Mouse (Mus musculus): ENCODE measurements around the gene 2900026A02Rik. TPM values are rescaled to one million over a fixed set of nuclear protein-coding genes. Genes with fewer than 3 reads are reported as not detected.

The 2900026A02Rik gene
- polyA plus RNA-seq, 1 experiment from 2014 or later, result 2.1 TPM

DNA sequence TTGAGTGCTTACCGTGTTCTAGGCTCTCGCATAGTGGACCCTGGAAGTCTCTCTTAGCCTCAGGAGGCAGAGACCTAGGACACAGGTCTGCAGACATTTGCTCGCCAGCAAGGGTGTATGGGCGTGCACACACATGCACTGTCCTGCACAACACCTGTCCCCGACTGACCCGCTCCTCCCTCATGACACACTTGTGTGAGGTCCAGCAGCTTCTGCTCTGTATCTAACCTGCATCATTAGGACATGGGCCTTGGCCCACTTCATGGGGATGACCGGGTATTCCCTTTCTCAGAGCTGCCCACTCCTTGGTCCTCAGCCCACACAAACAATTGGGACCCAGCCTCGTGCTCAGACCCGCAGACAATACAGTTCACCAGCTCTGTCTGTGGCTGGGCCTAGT is 140.0 kb downstream of the 2900026A02Rik start:
- Histone ChIP-seq H3K4me2 (ENCODE audit: low read length) (no peak overlapping the region), H3K4me3 (ENCODE audit: low read depth, low read length) (no peak overlapping the region), H3K9ac (ENCODE audit: low read length) (no peak overlapping the region), H3K9me3 (replicated peaks; ENCODE audit: control insufficient read depth, low read length) (no peaks in the 10 kb centered on the region), H3K27ac (ENCODE audit: low read depth, low read length) (no peak overlapping the region), H3K27me3 (replicated peaks; ENCODE audit: control insufficient read depth, insufficient read depth, low read length) (no peaks in the 10 kb centered on the region), H3K36me3 (ENCODE audit: control insufficient read depth, insufficient read depth, low read length) (no peaks in the 10 kb centered on the region), H3K4me1 (ENCODE audit: control insufficient read depth, insufficient read depth, low read length) (0 out of 2 replicates have a peak, but pooled peaks cover under 1% of the 10 kb centered on the region)
- ATAC-seq (no peak), DNase-seq (ENCODE audit: low spot score) (no peak)
- 92% methylated on average over 9 of the region's 9 CpGs for WGBS

DNA sequence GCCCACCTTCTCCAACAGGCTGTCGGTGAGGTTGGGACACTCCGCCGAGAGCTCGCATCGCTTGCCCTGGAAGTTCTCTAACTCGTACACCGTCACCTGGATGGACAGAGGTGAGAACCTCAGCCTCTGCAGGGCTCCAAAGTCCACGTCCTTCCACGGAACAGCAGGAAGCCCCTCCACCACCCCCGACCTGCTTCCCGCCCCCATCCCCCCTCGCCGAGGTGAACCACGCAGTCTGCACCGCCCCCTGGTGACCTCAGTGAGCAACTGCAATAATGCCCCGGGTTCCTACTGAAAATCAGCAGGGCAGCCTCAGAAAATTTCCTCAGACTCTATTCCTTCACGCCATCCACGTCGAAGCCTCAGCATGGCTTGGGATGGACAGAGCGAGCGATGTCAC is 141.3 kb downstream of the 2900026A02Rik start:
- Histone ChIP-seq H3K36me3 (ENCODE audit: control insufficient read depth, insufficient read depth, low read length) (no peaks in the 10 kb centered on the region), H3K27me3 (replicated peaks; ENCODE audit: control insufficient read depth, insufficient read depth, low read length) (no peaks in the 10 kb centered on the region), H3K4me2 (ENCODE audit: low read length) (peak overlapping the region; percentile 28), H3K9ac (ENCODE audit: low read length) (no peak overlapping the region), H3K9me3 (replicated peaks; ENCODE audit: control insufficient read depth, low read length) (no peaks in the 10 kb centered on the region), H3K27ac (ENCODE audit: low read depth, low read length) (no peak overlapping the region), H3K4me3 (ENCODE audit: low read depth, low read length) (no peak overlapping the region), H3K4me1 (ENCODE audit: control insufficient read depth, insufficient read depth, low read length) (no peaks in the 10 kb centered on the region)
- DNase-seq (ENCODE audit: low spot score) (peak; percentile 54), ATAC-seq (no peak)
- WGBS, result 20% methylated on average over 21 of the region's 21 CpGs

- no peak overlapping the region for H3K27ac ChIP-seq (ENCODE audit: low read depth, low read length)
- H3K27me3 ChIP-seq (replicated peaks; ENCODE audit: control insufficient read depth, insufficient read depth, low read length), result no peaks in the 10 kb centered on the region
- H3K9me3 ChIP-seq (replicated peaks; ENCODE audit: control insufficient read depth, low read length), result no peaks in the 10 kb centered on the region
- ATAC-seq (no peak), DNase-seq (ENCODE audit: low spot score) (no peak)
- no peaks in the 10 kb centered on the region for H3K4me1 ChIP-seq (ENCODE audit: control insufficient read depth, insufficient read depth, low read length)
- no peak overlapping the region for H3K9ac ChIP-seq (ENCODE audit: low read length)
- no peak overlapping the region for H3K4me3 ChIP-seq (ENCODE audit: low read depth, low read length)
- 68% methylated on average over 5 of the region's 5 CpGs for WGBS
- H3K36me3 ChIP-seq (ENCODE audit: control insufficient read depth, insufficient read depth, low read length), result no peaks in the 10 kb centered on the region
- no peak overlapping the region for H3K4me2 ChIP-seq (ENCODE audit: low read length)
Observed at GRCm38 (mm10) chr5:113078686-113079085, 142.3 kb downstream of the 2900026A02Rik start.

- no peaks in the 10 kb centered on the region for H3K4me1 ChIP-seq (ENCODE audit: control insufficient read depth, insufficient read depth, low read length)
- H3K27me3 ChIP-seq (replicated peaks; ENCODE audit: control insufficient read depth, insufficient read depth, low read length), result no peaks in the 10 kb centered on the region
- DNase-seq (ENCODE audit: low spot score), result no peak
- no peak within 1 kb of the TSS for H3K4me3 ChIP-seq (ENCODE audit: low read depth, low read length)
- H3K36me3 ChIP-seq (ENCODE audit: control insufficient read depth, insufficient read depth, low read length), result no peaks in the 10 kb centered on the region
- H3K9me3 ChIP-seq (replicated peaks; ENCODE audit: control insufficient read depth, low read length), result no peaks in the 10 kb centered on the region
- no peak for ATAC-seq
- no peak within 1 kb of the TSS for H3K9ac ChIP-seq (ENCODE audit: low read length)
- H3K4me2 ChIP-seq (ENCODE audit: low read length), result no peak within 1 kb of the TSS
- H3K27ac ChIP-seq (ENCODE audit: low read depth, low read length), result no peak within 1 kb of the TSS
Observed at GRCm38 (mm10) chr5:113070017-113070416, 151.0 kb downstream of the 2900026A02Rik start, which contains the start of gene Crybb2. Crybb2 (minus strand) TSS chr5:113070117.

DNA sequence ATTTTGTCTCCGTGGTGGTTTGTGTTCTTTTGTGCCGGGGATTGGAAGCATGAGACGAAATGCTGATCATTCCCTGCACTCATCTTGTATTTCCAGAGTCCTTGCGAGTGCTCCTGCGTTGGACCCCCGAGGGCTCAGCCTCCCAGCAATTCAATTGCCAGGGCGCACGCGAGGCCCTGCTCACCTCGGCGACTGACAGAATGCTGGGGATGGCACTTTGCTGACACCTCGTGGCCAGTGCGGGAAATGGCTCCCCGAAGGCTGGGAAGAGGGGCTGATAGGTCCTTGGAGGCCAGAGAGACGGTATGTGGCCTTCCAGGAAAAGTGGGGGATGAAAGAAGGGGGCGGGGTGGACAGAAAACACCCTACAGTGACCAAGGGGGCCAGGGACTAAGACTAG is 166.7 kb downstream of the 2900026A02Rik start:
- DNase-seq (ENCODE audit: low spot score) (peak; percentile 85), ATAC-seq (peak; percentile 86)
- Histone ChIP-seq H3K36me3 (ENCODE audit: control insufficient read depth, insufficient read depth, low read length) (no peaks in the 10 kb centered on the region), H3K9ac (ENCODE audit: low read length) (no peak overlapping the region), H3K9me3 (replicated peaks; ENCODE audit: control insufficient read depth, low read length) (no peaks in the 10 kb centered on the region), H3K27ac (ENCODE audit: low read depth, low read length) (no peak overlapping the region), H3K4me2 (ENCODE audit: low read length) (no peak overlapping the region), H3K4me1 (ENCODE audit: control insufficient read depth, insufficient read depth, low read length) (peaks cover 3% of the 10 kb centered on the region; the same call in 1 of the 2 replicates), H3K4me3 (ENCODE audit: low read depth, low read length) (no peak overlapping the region), H3K27me3 (replicated peaks; ENCODE audit: control insufficient read depth, insufficient read depth, low read length) (no peaks in the 10 kb centered on the region)
- WGBS, result 3% methylated on average over 16 of the region's 16 CpGs

GRCm38 (mm10) chr5:113050581-113051185 is 170.4 kb downstream of the 2900026A02Rik start:
- no peak overlapping the region for H3K9ac ChIP-seq (ENCODE audit: low read length)
- H3K36me3 ChIP-seq (ENCODE audit: control insufficient read depth, insufficient read depth, low read length), result no peaks in the 10 kb centered on the region
- no peak overlapping the region for H3K4me3 ChIP-seq (ENCODE audit: low read depth, low read length)
- DNase-seq (ENCODE audit: low spot score), result no peak
- no peak overlapping the region for H3K4me2 ChIP-seq (ENCODE audit: low read length)
- no peak overlapping the region for H3K27ac ChIP-seq (ENCODE audit: low read depth, low read length)
- peaks cover 7% of the 10 kb centered on the region for H3K4me1 ChIP-seq (ENCODE audit: control insufficient read depth, insufficient read depth, low read length)
- ATAC-seq, result no peak
- no peaks in the 10 kb centered on the region for H3K27me3 ChIP-seq (replicated peaks; ENCODE audit: control insufficient read depth, insufficient read depth, low read length)
- WGBS, result 55% methylated on average over 7 of the region's 7 CpGs
- no peaks in the 10 kb centered on the region for H3K9me3 ChIP-seq (replicated peaks; ENCODE audit: control insufficient read depth, low read length)

DNA sequence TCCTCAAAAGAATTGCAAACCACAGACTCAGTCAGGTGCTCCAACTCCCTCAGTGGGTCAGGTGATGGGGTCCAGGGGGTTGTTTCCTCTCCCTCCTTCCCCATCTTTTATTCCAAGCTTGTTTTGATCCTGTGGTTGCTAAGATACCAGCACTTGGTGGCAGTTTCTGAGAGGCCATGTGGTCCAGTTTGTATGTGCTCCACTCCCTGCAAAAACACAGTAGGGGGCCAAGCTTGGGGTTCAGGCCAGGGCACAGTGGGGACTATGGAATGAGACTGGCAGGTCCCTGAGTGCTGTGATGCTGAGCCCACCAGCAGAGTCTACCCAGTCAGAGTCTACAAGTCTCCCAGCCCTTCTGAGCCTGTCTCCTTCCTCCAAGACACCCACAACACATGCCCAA is 171.2 kb downstream of the 2900026A02Rik start:
- Histone ChIP-seq H3K36me3 (ENCODE audit: control insufficient read depth, insufficient read depth, low read length) (no peaks in the 10 kb centered on the region), H3K9me3 (replicated peaks; ENCODE audit: control insufficient read depth, low read length) (no peaks in the 10 kb centered on the region), H3K27ac (ENCODE audit: low read depth, low read length) (no peak overlapping the region), H3K4me2 (ENCODE audit: low read length) (no peak overlapping the region), H3K4me1 (ENCODE audit: control insufficient read depth, insufficient read depth, low read length) (peaks cover 7% of the 10 kb centered on the region), H3K27me3 (replicated peaks; ENCODE audit: control insufficient read depth, insufficient read depth, low read length) (no peaks in the 10 kb centered on the region), H3K4me3 (ENCODE audit: low read depth, low read length) (no peak overlapping the region), H3K9ac (ENCODE audit: low read length) (no peak overlapping the region)
- no peak for ATAC-seq
- no peak for DNase-seq (ENCODE audit: low spot score)

GRCm38 (mm10) chr5:113045511-113046273 is 175.3 kb downstream of the 2900026A02Rik start:
- ATAC-seq, result peak; percentile 30
- Histone ChIP-seq H3K9ac (ENCODE audit: low read length) (no peak overlapping the region), H3K27ac (ENCODE audit: low read depth, low read length) (peak overlapping the region; percentile 58), H3K27me3 (replicated peaks; ENCODE audit: control insufficient read depth, insufficient read depth, low read length) (no peaks in the 10 kb centered on the region), H3K36me3 (ENCODE audit: control insufficient read depth, insufficient read depth, low read length) (no peaks in the 10 kb centered on the region), H3K4me2 (ENCODE audit: low read length) (no peak overlapping the region), H3K4me3 (ENCODE audit: low read depth, low read length) (no peak overlapping the region), H3K4me1 (ENCODE audit: control insufficient read depth, insufficient read depth, low read length) (peaks cover 17% of the 10 kb centered on the region), H3K9me3 (replicated peaks; ENCODE audit: control insufficient read depth, low read length) (no peaks in the 10 kb centered on the region)
- DNase-seq (ENCODE audit: low spot score), result peak; percentile 66
- 74% methylated on average over 10 of the region's 10 CpGs for WGBS

- no peaks in the 10 kb centered on the region for H3K27me3 ChIP-seq (replicated peaks; ENCODE audit: control insufficient read depth, insufficient read depth, low read length)
- no peaks in the 10 kb centered on the region for H3K9me3 ChIP-seq (replicated peaks; ENCODE audit: control insufficient read depth, low read length)
- H3K9ac ChIP-seq (ENCODE audit: low read length), result no peak overlapping the region
- H3K4me1 ChIP-seq (ENCODE audit: control insufficient read depth, insufficient read depth, low read length), result peaks cover 17% of the 10 kb centered on the region
- no peak for ATAC-seq
- no peak overlapping the region for H3K4me3 ChIP-seq (ENCODE audit: low read depth, low read length)
- no peak overlapping the region for H3K4me2 ChIP-seq (ENCODE audit: low read length)
- no peak for DNase-seq (ENCODE audit: low spot score)
- WGBS, result 63% methylated on average over 8 of the region's 8 CpGs
- H3K36me3 ChIP-seq (ENCODE audit: control insufficient read depth, insufficient read depth, low read length), result no peaks in the 10 kb centered on the region
- no peak overlapping the region for H3K27ac ChIP-seq (ENCODE audit: low read depth, low read length)
Observed at GRCm38 (mm10) chr5:113043531-113043930, 177.5 kb downstream of the 2900026A02Rik start.

Measured in forebrain, embryonic 14.5 days (tissue).